Mouse (Mus musculus): ENCODE measurements at regions not wholly inside any gene's neighbourhood (a gene's known extent, or its start where the extent isn't known, plus 50 kb on each side); places are given as distances from the start of the nearest gene placed in this dataset.
"Not testable (repeated sequence)": the region's sequence is repeated elsewhere in the genome, so short reads cannot be mapped to it uniquely, and the experiment has no call there.

DNA sequence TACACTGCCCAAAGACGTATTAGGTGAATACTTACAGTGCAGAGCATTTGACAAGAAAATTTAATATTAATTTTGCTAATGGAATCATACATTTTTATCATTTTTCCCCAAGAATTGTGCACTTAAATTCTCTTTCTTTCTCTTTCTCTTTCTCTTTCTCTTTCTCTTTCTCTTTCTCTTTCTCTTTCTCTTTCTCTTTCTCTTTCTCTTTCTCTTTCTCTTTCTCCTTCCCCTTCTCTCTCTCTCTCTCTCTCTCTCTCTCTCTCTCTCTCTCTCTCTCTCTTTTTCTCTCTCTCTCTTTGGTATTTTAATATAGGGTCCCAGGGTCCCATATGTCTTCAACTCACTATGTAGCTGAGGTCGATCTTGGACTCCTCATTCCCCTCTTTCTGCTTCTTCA lies 107.3 kb upstream of the Akr1e1 start:
- not testable (repeated sequence) for TF ChIP-seq POLR2AphosphoS2 (IDR thresholded peaks at IDR 0.05; ENCODE audit: insufficient read length, low read depth); CEBPB (IDR thresholded peaks at IDR 0.05; ENCODE audit: insufficient read depth, poor library complexity, severe bottlenecking); REST (IDR thresholded peaks at IDR 0.05; ENCODE audit: insufficient read depth, insufficient read length)
